Mouse (Mus musculus) embryonic facial prominence, embryonic 14.5 days (tissue): ENCODE measurements around the gene Khnyn. TPM values are rescaled to one million over a fixed set of nuclear protein-coding genes. Genes with fewer than 3 reads are reported as not detected.

Experiments
- ATAC-seq: fragments of 200-750 bp; cut with Nextera tagmentation; 2 replicates; pipeline ENCODE4 v1.8.0; 2017; ENCODE audit warnings: low read depth, moderate number of reproducible peaks, moderate TSS enrichment
- DNase-seq: peaks from one replicate; pipeline ENCODE4 v3.0.0-alpha.2; 2015; ENCODE audit warnings: low spot score
- H3K27ac ChIP-seq: fragments of 300-500 bp; sonication (generic); replicated peaks from 2 replicates; pipeline ENCODE4 v1.5.1; 2014; ENCODE audit warnings: low read depth, mild to moderate bottlenecking, low read length, moderate library complexity
- H3K27me3 ChIP-seq: fragments of 300-500 bp; sonication (generic); replicated peaks from 2 replicates; pipeline ENCODE4 v1.6.1; 2014; ENCODE audit warnings: low read length; ENCODE audit not compliant: control insufficient read depth, insufficient read depth
- H3K36me3 ChIP-seq: fragments of 300-500 bp; sonication (generic); 2 replicates; pipeline ENCODE4 v1.6.1; 2014; ENCODE audit warnings: low read length, mixed read lengths; ENCODE audit not compliant: control insufficient read depth, insufficient read depth
- H3K4me1 ChIP-seq: fragments of 300-500 bp; sonication (generic); 2 replicates; pipeline ENCODE4 v1.6.1; 2014; ENCODE audit warnings: antibody characterized with exemption, low read length; ENCODE audit not compliant: control insufficient read depth, insufficient read depth
- H3K4me2 ChIP-seq: fragments of 300-500 bp; sonication (generic); 2 replicates; pipeline ENCODE4 v1.6.1; 2014; ENCODE audit warnings: low read depth, mild to moderate bottlenecking, low read length, moderate library complexity, mixed read lengths
- H3K4me3 ChIP-seq: fragments of 300-500 bp; sonication (generic); 2 replicates; pipeline ENCODE4 v1.5.1; 2014; ENCODE audit warnings: low read depth, mild to moderate bottlenecking, low read length
- H3K9ac ChIP-seq: fragments of 300-500 bp; sonication (generic); 2 replicates; pipeline ENCODE4 v1.6.1; 2014; ENCODE audit warnings: low read depth, mild to moderate bottlenecking, low read length, moderate library complexity, mixed read lengths
- H3K9me3 ChIP-seq: fragments of 300-500 bp; sonication (generic); 2 replicates; pipeline ENCODE4 v1.6.1; 2016; ENCODE audit warnings: low read length; ENCODE audit not compliant: control insufficient read depth
- WGBS: fragments of 180-500 bp; shearing (Covaris S2); extraction: QIAGEN DNeasy Blood & Tissue Kit; methylation state at CpG from one replicate; pipeline ENCODE4 v1.1.7; 2014; 5-methylcytosine and 5-hydroxymethylcytosine counted together
- polyA plus RNA-seq: library from polyadenylated mRNA; unstranded; fragments of >200 nt; fragmentation: Nextera tagmentation; extraction: Ambion mirVana; gene quantifications from 2 replicates; pipeline ENCODE4 v1.2.1, GENCODE M21; 2014

Gene Khnyn
- polyA plus RNA-seq, 1 experiment from 2014 or later: 9.1 TPM

DNA sequence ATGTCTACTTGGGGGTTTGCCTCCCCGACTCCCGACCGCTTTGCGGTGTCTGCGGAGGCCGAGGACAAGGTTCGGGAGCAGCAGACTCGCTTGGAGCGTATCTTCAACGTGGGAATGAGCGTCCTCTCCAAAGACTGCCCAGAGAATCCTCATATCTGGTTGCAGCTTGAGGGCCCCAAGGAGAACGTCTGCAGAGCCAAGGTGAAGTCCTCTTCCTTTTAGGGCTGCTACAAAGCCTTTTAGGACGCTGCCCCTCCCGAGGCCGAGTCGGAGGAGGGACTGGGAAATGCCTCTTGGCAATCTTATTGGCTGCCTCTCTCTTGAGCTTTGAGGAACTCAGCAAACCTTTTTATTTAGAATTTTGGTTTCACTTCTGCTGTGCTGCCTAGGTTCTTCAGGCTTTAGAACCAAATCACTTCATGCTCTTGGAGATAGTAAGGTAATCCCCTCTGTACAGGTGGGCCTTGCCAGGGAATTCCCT, 1.1 kb downstream of the Khnyn start:
- ATAC-seq (no peak), DNase-seq (peak; percentile 64)
- no peaks in the 10 kb centered on the region for H3K27me3 ChIP-seq
- peak overlapping the region; percentile 92 for H3K27ac ChIP-seq
- H3K9me3 ChIP-seq: no peaks in the 10 kb centered on the region
- peak overlapping the region; percentile 77 for H3K4me3 ChIP-seq
- peak overlapping the region; percentile 73 for H3K4me2 ChIP-seq
- peaks cover 11% of the 10 kb centered on the region; the same call in 1 of the 2 replicates for H3K4me1 ChIP-seq
- 3% methylated on average over 16 of the region's 16 CpGs for WGBS
- H3K36me3 ChIP-seq: peaks cover 45% of the 10 kb centered on the region
- H3K9ac ChIP-seq: peak overlapping the region; percentile 87

DNA sequence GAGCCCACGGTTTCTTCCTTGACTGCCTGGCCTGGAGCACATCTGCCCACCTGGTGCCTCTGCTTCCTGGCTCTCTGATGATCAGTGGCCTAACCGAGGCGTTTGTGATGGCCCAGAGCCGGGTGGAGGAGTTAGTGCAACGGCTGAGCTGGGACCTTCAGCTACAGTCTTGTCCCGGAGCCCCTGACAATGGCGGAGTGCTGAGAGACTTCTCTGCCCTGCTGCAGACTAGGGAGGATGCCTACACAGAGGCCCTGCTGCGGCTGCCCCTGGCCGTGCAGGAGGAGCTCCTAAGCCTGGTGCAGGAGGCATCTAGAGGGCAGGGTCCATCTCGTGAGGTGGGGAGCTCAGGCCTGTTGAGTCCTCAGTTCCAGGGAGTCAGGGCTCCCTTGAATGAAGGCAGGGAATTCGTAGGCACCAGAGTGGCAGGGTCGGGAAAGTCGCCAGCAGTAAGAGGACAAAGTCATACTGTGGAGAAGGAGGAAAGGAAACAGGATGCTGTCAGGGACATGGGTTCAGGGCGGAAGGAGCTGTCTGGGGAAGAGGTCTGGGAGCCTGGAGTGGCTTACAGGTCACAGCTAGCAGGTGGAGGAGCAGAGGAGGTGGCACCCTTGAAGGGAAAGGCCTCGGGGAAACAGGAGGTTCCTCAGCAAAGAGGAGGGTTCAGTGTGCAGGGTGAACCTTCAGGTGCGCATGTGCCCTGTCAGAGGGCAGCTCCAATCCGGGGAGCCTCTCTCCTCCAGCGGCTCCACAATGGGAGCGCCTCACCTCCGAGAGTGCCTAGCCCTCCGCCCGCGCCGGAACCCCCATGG, 2.0 kb downstream of the Khnyn start:
- 0 out of 2 replicates have a peak overlapping the region, but pooled peaks have one; percentile 77 for H3K4me3 ChIP-seq
- peak overlapping the region; percentile 5; the same call in 1 of the 2 replicates for H3K9ac ChIP-seq
- no peaks in the 10 kb centered on the region for H3K27me3 ChIP-seq
- peak overlapping the region; percentile 73 for H3K4me2 ChIP-seq
- no peaks in the 10 kb centered on the region for H3K9me3 ChIP-seq
- DNase-seq (no peak), ATAC-seq (no peak)
- H3K4me1 ChIP-seq: peaks cover 11% of the 10 kb centered on the region; the same call in 1 of the 2 replicates
- H3K27ac ChIP-seq: no peak overlapping the region
- WGBS: 79% methylated on average over 23 of the region's 24 CpGs
- peaks cover 54% of the 10 kb centered on the region for H3K36me3 ChIP-seq

DNA sequence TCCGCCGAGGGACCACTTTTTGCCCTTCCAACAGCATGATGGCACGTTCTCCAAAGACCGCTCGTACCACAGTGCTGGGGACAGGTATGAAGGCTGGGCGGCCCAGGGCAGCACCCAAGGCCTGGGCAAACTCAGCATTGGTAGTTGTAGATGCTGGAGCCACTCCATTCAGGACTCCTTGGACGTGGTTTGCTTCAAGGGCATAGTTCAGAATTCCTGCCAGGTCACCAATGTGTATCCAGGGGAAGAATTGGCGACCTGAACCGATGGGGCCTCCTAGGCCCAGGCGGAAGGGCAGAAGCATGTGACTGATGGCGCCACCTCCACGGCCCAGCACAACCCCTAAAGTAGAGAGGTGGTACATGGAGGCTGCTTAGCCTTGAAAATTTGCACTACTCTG, 12.9 kb downstream of the Khnyn start:
- Histone ChIP-seq H3K27me3 (no peaks in the 10 kb centered on the region), H3K4me1 (peaks cover 5% of the 10 kb centered on the region; the same call in 1 of the 2 replicates), H3K9me3 (no peaks in the 10 kb centered on the region), H3K36me3 (peaks cover 51% of the 10 kb centered on the region), H3K27ac (no peak overlapping the region), H3K4me3 (no peak overlapping the region), H3K4me2 (no peak overlapping the region), H3K9ac (no peak overlapping the region)
- no peak for ATAC-seq
- DNase-seq: no peak
- 91% methylated on average over 12 of the region's 12 CpGs for WGBS

DNA sequence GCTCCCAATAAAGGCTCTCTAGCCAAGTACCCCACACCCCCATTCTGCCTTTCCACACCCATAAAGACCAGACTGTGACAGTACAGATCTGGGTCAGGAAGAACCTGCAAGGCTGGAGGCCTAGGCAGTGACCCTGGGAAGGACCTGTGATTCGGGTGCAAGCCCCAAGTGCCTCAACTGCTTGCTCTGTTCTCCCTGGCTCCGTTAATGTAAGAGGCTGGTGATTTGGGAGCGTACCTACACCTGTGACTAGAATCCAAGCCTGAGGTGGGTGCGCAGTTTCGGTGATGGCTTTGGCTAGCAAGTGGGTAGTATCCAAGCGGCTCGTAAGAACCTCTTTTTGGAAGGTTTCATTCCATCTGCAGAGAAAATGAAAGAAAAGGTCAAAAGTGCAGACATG, 14.2 kb downstream of the Khnyn start:
- peaks cover 5% of the 10 kb centered on the region; the same call in 1 of the 2 replicates for H3K4me1 ChIP-seq
- DNase-seq: no peak
- H3K9ac ChIP-seq: peak overlapping the region; percentile 88; the same call in 1 of the 2 replicates
- no peak for ATAC-seq
- H3K4me2 ChIP-seq: peak overlapping the region; percentile 89
- peak overlapping the region; percentile 56; the same call in 1 of the 2 replicates for H3K4me3 ChIP-seq
- no peaks in the 10 kb centered on the region for H3K27me3 ChIP-seq
- peak overlapping the region; percentile 77; the same call in 1 of the 2 replicates for H3K27ac ChIP-seq
- H3K9me3 ChIP-seq: no peaks in the 10 kb centered on the region
- peaks cover 41% of the 10 kb centered on the region for H3K36me3 ChIP-seq
- 89% methylated on average over 7 of the region's 7 CpGs for WGBS

DNA sequence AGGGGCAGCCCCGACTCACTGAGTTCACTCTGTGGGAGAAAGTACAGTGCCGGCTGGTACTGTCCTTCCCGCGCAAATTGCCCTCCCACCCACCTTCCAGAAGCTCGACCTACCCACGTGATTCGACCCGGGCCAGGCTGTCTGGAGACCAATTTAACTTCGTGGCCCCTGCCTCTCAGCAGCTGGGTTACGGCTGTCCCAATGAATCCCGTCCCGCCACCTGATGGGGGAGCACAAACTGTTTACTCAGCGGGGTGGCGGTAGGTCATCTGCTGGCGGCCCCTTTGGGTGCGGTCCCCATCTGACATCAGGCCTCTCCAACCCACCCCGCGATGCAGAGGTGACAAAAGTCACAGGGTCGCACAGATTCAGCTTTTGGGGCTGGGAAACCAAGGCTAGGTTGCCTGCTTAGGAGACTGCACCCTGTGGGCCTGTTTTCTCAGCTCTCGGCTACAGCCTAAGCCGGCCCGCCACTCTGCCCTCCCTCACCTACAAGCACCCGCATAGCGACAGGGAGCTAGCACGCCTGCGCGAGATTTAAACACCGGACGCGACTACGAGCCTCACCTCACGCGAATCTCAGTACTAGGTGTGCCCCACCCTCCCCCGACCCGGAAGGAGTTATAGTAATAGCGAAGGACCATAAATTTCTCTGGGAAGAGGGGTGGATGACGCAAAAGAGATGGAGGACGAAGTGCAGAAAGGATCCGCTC, 15.1 kb downstream of the Khnyn start, which contains the start of gene Sdr39u1:
Gene Sdr39u1, minus strand, starts transcription at position 593 of the 713 bp plus-strand sequence.
- Histone ChIP-seq H3K36me3 (peaks cover 32% of the 10 kb centered on the region), H3K4me1 (peaks cover 5% of the 10 kb centered on the region; the same call in 1 of the 2 replicates), H3K27ac (peak within 1 kb of the TSS; percentile 77), H3K4me3 (peak within 1 kb of the TSS; percentile 56), H3K27me3 (no peaks in the 10 kb centered on the region), H3K4me2 (peak within 1 kb of the TSS; percentile 89), H3K9ac (peak within 1 kb of the TSS; percentile 88), H3K9me3 (no peaks in the 10 kb centered on the region)
- ATAC-seq (peak; percentile 97), DNase-seq (peak; percentile 96)
- WGBS: under 1% methylated on average over 39 of the region's 39 CpGs

DNA sequence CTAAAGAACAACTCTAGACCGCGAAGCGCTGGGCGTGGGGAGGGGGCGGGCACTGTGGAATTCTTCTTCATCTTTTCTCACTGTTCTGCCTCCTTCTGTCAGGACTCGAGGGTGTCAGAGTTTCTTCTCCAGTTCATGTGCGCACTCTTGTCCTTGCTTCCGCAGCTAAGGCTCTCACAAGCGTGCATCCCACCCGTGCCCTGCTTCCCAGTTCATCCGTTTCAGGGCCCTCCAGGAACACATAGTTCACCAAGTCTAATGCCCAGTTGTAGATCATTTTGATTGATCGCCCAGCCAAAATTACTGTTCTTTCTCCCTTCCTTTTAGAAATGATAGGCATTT, 15.6 kb downstream of the Khnyn start:
- Histone ChIP-seq H3K4me3 (peak overlapping the region; percentile 56), H3K9me3 (no peaks in the 10 kb centered on the region), H3K4me1 (peaks cover 5% of the 10 kb centered on the region; the same call in 1 of the 2 replicates), H3K27ac (peak overlapping the region; percentile 77), H3K9ac (peak overlapping the region; percentile 88), H3K27me3 (no peaks in the 10 kb centered on the region), H3K4me2 (peak overlapping the region; percentile 89), H3K36me3 (peaks cover 26% of the 10 kb centered on the region)
- DNase-seq: no peak
- 5% methylated on average over 12 of the region's 12 CpGs for WGBS
- ATAC-seq: no peak; the same call in 1 of the 2 replicates

DNA sequence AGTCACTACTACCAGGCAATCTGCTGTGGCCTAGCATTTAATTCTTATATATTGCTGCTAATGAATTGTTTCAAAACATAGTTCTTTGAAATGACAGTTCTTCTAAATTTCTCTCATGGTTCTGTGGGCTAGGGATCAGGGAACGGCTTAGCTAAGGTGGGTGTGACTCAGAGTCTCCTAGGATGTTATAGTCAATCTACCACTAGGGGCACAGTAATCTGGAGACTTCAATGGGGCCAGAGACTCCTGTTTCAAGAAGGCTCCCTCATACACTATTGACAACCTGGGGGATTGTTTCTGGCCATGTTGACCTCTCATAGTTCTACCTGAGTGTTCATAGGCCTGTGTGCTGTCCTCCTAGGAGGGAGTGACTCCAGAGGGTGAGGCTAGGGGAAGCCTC, 20.8 kb downstream of the Khnyn start:
- DNase-seq (no peak), ATAC-seq (no peak)
- no peaks in the 10 kb centered on the region for H3K27me3 ChIP-seq
- H3K9me3 ChIP-seq: no peaks in the 10 kb centered on the region
- H3K4me3 ChIP-seq: no peak overlapping the region
- H3K36me3 ChIP-seq: no peaks in the 10 kb centered on the region
- H3K27ac ChIP-seq: no peak overlapping the region
- H3K4me1 ChIP-seq: peaks cover 4% of the 10 kb centered on the region; the same call in 1 of the 2 replicates
- 41% methylated on average over 1 of the region's 1 CpGs for WGBS
- no peak overlapping the region for H3K9ac ChIP-seq
- no peak overlapping the region for H3K4me2 ChIP-seq

DNA sequence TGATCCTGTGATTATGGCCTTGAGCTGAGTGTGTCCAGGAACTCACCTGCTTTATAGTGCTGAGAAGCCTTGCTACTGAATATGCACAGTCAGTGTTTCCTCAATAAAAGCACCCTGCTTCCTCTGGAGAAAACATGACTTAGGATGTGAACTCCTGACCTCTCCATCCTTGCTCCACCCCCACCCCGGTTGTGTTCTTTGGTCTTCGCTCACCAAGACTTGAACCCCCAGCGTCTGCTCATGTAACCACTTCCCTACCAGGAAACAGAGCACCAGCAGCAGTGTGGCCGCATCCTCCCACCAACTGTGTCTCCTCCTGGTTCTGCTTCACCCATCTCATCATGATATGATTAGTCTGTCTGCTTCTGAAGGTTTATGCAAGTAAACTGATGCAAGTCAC, 28.7 kb downstream of the Khnyn start:
- Histone ChIP-seq H3K36me3 (no peaks in the 10 kb centered on the region), H3K4me1 (no peaks in the 10 kb centered on the region), H3K9me3 (no peaks in the 10 kb centered on the region), H3K27me3 (no peaks in the 10 kb centered on the region), H3K4me2 (no peak overlapping the region), H3K27ac (no peak overlapping the region), H3K4me3 (no peak overlapping the region), H3K9ac (no peak overlapping the region)
- ATAC-seq: no peak
- 33% methylated on average over 4 of the region's 4 CpGs for WGBS
- no peak for DNase-seq
